Mouse (Mus musculus) frontal cortex, postnatal 25 days (tissue): Measurements from ENCODE around the gene Rprml.
"Not testable (repeated sequence)": the region's sequence is repeated elsewhere in the genome, so short reads cannot be mapped to it uniquely, and the experiment has no call there.

Source experiments
- DNase-seq, 2 experiments: peaks; one replicate each; pipeline ENCODE4 v3.0.0; 2022; ENCODE audit warnings: low spot score in 2 of 2

The Rprml gene

GRCm38 (mm10) chr11:103663119-103663518, 13.7 kb downstream of the Rprml start:
- DNase-seq: no peak

- no peak for DNase-seq
Observed at GRCm38 (mm10) chr11:103665695-103666094, 16.3 kb downstream of the Rprml start.

GRCm38 (mm10) chr11:103666181-103666906, 17.0 kb downstream of the Rprml start:
- peak; percentile 50 to 66 for DNase-seq

- DNase-seq: no peak
Observed at GRCm38 (mm10) chr11:103666907-103667426, 17.6 kb downstream of the Rprml start.

GRCm38 (mm10) chr11:103675556-103675955, 26.2 kb downstream of the Rprml start:
- DNase-seq: peak; percentile 59 to 75

GRCm38 (mm10) chr11:103677042-103677441, 27.7 kb downstream of the Rprml start:
- DNase-seq: not testable (repeated sequence)

GRCm38 (mm10) chr11:103683667-103684334, 34.4 kb downstream of the Rprml start:
- no peak for DNase-seq

GRCm38 (mm10) chr11:103685261-103685736, 35.9 kb downstream of the Rprml start:
- DNase-seq: no peak

GRCm38 (mm10) chr11:103686706-103687105, 37.3 kb downstream of the Rprml start:
- no peak for DNase-seq

GRCm38 (mm10) chr11:103688271-103688979, 39.1 kb downstream of the Rprml start:
- no peak for DNase-seq

- DNase-seq: no peak
Observed at GRCm38 (mm10) chr11:103688980-103689378, 39.6 kb downstream of the Rprml start.

GRCm38 (mm10) chr11:103691036-103691435, 41.7 kb downstream of the Rprml start:
- DNase-seq: no peak

GRCm38 (mm10) chr11:103693241-103693640, 43.9 kb downstream of the Rprml start:
- no peak for DNase-seq

GRCm38 (mm10) chr11:103696851-103697564, 47.6 kb downstream of the Rprml start:
- DNase-seq: no peak

GRCm38 (mm10) chr11:103697565-103698176, 48.3 kb downstream of the Rprml start, which contains the start of gene Gosr2:
Gene Gosr2, minus strand, starts transcription at chr11:103697898.
- DNase-seq: peak; percentile 85 to 87

GRCm38 (mm10) chr11:103698226-103698625, 48.9 kb downstream of the Rprml start:
- no peak for DNase-seq
